Mouse (Mus musculus) E14TG2a.4 (cell line): ENCODE measurements at regions not wholly inside any gene's neighbourhood (a gene's known extent, or its start where the extent isn't known, plus 50 kb on each side); places are given as distances from the start of the nearest gene placed in this dataset.

ENCODE experiments used
- H3K27me3 ChIP-seq: 2 replicates; pipeline ENCODE4 v1.6.1; 2014; ENCODE audit warnings: low read length, control low read depth; ENCODE audit not compliant: insufficient read depth
- H3K36me3 ChIP-seq: 2 replicates; pipeline ENCODE4 v1.6.1; 2014; ENCODE audit warnings: low read length, control low read depth; ENCODE audit not compliant: insufficient read depth
- H3K4me1 ChIP-seq: replicated peaks from 2 replicates; pipeline ENCODE4 v1.6.1; 2014; ENCODE audit warnings: low read depth, low read length, control low read depth
- H3K4me3 ChIP-seq: replicated peaks from 2 replicates; pipeline ENCODE4 v1.5.1; 2014; ENCODE audit warnings: mild to moderate bottlenecking, low read length
- H3K9me3 ChIP-seq: 2 replicates; pipeline ENCODE4 v1.6.1; 2014; ENCODE audit warnings: low read length, control low read depth
- CTCF ChIP-seq: conservative IDR thresholded peaks from 2 replicates; pipeline ENCODE4 v1.5.1; 2014; ENCODE audit warnings: low read length
- NANOG ChIP-seq: IDR thresholded peaks from 2 replicates; pipeline ENCODE4 v1.6.1; 2014; ENCODE audit warnings: borderline replicate concordance, low read length, mixed read lengths
- POU5F1 ChIP-seq: IDR thresholded peaks from 2 replicates; pipeline ENCODE4 v1.6.1; 2014; ENCODE audit warnings: low read length, borderline replicate concordance

DNA sequence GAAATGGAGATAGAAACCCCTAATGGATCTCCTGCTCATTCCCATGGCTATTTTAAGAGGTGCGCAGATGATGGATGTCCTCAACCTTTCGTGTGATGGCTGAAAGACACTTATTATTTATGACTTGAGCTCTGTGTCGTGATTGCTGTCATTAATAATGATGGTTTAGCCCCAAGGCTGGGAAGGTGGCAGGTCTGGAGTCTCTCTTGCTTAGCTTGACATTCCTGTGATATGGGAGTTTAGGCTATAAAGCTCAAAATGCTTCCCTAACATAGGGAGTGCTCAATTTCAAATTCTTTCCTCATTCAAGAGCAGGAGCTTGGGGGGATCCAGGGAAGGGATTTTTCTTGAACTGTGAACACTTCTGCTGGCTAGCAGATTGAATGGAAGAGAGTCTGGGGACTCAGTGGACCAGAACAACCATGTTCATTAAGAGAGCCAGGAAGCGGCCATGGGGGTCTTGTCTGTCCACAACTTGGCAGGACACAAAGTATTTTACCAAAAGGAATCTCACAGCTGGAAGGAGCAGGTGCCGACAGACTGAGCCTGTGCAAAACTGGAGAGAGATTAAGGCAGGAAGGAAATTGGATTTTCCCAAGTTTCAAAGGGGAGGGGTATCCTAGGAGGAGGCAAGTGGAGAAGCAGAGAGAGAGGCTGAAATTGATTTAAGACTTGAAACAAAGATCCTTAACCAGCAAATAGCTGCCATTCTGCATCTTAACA lies 359.5 kb downstream of the Tns1 start:
- TF ChIP-seq NANOG (no peak), POU5F1 (no peak), CTCF (no peak)
- no peaks in the 10 kb centered on the region for H3K9me3 ChIP-seq

DNA sequence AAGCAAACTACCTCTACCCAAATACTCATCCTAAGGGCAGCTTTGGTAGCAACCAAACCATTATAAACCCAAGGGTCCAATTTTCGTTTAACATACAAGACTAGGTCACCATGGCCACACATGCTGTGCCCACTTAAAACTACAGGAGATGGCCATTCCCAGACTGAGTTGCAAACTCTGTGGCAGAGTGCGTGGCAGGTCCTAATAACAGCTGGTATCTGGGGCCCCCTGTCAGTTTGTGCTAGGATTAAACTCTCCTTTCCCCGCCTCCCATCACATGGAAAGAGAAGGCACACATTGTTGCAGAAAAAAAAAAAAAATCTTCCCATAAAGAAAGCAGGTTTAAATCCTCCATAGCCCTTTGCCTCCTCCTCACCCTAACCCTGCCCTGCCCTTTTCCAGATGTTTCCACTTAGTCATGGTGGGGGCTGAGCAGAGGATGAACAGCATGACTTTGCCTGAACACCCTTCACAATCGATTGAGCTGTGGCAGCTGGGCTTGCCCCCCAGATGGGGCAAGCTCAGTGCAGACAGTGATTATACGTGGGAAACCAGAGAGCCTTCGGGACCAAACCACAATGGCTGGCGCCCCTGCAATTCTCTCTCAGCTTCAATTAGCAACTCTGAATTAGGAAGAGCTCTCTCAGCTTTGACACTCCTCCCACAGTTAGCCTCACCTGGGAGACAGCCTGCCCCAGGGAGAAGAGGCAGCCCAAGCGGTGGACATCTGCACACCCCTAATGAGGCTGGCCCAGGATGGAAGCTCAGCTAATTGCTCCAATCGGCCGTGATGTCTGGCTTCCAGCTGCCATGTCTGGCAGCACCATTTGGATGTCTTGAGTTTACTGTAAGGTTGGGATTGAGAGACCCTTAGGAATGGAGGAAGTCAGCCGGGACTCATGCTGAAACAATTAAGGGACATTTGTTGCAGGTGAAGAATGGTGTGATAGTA lies 365.9 kb downstream of the Tns1 start:
- Histone ChIP-seq H3K4me1 (no peaks in the 10 kb centered on the region), H3K4me3 (no peak overlapping the region), H3K27me3 (no peaks in the 10 kb centered on the region), H3K9me3 (no peaks in the 10 kb centered on the region), H3K36me3 (no peaks in the 10 kb centered on the region)
- no peak for TF ChIP-seq POU5F1
- TF ChIP-seq NANOG: no peak

More for the DNA sequence above, 359.5 kb downstream of the Tns1 start:
- H3K4me1 ChIP-seq: no peaks in the 10 kb centered on the region
- no peaks in the 10 kb centered on the region for H3K27me3 ChIP-seq
- H3K4me3 ChIP-seq: no peak overlapping the region
- H3K36me3 ChIP-seq: no peaks in the 10 kb centered on the region

DNA sequence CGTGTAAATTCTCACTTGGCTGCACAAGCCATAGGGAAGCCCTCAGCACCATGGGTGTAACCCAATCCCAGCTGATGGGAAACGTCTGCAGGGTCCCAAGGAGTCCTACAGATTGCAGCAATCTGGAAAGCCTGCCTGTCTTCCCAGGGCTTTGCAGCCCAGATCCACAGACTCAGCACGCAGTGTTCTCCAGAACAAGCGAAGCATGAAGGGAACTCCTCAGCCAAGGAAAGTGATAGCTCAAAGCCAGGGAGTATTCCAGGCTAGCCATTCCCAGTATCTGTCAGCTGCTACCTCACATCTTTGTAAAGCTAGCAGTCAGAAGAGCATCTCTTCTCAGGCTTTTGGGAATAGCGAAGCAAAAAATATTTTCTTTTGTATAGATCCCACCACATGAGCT lies 368.5 kb downstream of the Tns1 start:
- Histone ChIP-seq H3K27me3 (no peaks in the 10 kb centered on the region), H3K4me1 (no peaks in the 10 kb centered on the region), H3K4me3 (no peak overlapping the region), H3K36me3 (no peaks in the 10 kb centered on the region), H3K9me3 (no peaks in the 10 kb centered on the region)
- TF ChIP-seq POU5F1: no peak
- no peak for TF ChIP-seq NANOG

- TF ChIP-seq NANOG (no peak), POU5F1 (no peak), CTCF (no peak)
- Histone ChIP-seq H3K27me3 (no peaks in the 10 kb centered on the region), H3K36me3 (no peaks in the 10 kb centered on the region), H3K4me1 (no peaks in the 10 kb centered on the region), H3K4me3 (no peak overlapping the region), H3K9me3 (no peaks in the 10 kb centered on the region)
Measured at GRCm38 (mm10) chr1:73754928-73755327, 369.3 kb downstream of the Tns1 start.

DNA sequence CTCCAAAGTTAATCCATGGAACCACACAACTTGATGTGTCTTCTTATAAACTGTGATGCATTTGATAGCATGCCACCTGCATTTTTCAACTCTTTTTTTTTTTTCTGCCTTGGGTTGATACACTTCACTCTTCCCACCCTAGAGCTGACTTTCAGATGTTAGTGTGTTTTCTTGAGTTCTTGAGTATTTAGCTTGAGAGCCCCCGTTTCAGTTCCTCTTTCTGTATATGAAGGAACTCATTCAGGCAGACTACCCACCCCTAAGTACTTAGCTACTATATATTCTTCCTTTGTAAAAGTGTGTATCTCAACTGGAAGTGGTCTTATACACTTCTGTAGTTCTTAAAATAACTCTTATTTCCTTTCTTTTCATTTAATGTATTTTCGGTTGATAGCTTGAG lies 371.1 kb downstream of the Tns1 start:
- no peaks in the 10 kb centered on the region for H3K36me3 ChIP-seq
- H3K4me3 ChIP-seq: no peak overlapping the region
- no peaks in the 10 kb centered on the region for H3K27me3 ChIP-seq
- TF ChIP-seq CTCF (no peak), POU5F1 (no peak), NANOG (no peak)
- no peaks in the 10 kb centered on the region for H3K9me3 ChIP-seq
- no peaks in the 10 kb centered on the region for H3K4me1 ChIP-seq

DNA sequence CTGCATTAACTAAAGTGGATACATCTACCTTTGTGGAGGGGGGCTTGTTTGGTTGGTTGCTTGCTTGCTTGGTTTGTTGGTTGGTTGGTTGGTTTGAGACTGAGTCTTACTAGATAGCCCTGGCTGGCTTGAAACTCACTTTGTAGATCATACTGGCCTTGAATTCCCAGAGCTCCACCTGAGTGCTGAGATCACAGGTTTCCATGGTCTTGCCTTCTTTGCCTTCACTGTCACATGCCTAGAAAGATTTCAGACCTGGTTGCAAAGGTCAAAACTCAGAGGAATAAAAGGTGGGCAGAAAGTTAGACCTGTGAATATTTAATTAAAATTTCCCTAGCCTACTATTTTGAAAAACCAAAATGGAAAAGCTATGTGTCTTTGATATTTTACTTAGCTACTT lies 375.5 kb downstream of the Tns1 start:
- Histone ChIP-seq H3K27me3 (no peaks in the 10 kb centered on the region), H3K9me3 (no peaks in the 10 kb centered on the region), H3K4me1 (peaks cover 4% of the 10 kb centered on the region; the same call in 1 of the 2 replicates), H3K4me3 (no peak overlapping the region), H3K36me3 (no peaks in the 10 kb centered on the region)
- no peak for TF ChIP-seq POU5F1
- no peak for TF ChIP-seq NANOG
- no peak for TF ChIP-seq CTCF

DNA sequence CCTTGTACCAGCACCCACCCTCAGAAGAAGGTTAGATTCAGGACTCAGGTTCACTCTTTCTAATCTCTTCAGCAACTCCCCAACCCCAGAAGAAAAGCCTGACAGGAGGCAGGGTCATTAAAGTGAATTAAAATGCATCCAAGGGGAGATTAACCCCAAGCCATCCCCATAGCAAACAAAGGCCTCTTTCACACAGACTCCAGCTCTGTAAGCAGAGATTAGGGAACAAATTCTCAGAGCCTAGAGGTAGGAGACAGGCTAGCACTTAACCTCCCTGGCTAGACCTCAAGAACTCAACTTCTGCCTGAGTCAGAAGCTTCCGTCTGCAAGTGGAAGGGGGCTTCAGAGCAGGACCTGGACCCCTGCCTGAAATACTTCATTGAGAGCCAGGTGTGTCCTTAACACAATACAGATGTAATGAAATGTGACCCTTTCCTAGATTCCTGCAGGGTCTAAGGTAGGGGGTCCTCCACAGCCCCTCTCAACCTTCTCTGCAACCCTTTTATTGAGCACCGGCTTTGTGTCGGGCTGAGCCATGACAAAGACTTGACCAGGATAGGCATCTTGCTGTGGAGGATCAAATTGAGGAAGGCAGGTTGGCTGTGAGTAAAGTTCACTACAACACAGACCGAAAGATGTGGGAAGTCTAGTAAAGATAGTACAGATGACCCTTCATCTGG lies 379.6 kb downstream of the Tns1 start:
- no peaks in the 10 kb centered on the region for H3K36me3 ChIP-seq
- no peak overlapping the region for H3K4me3 ChIP-seq
- no peaks in the 10 kb centered on the region for H3K9me3 ChIP-seq
- H3K27me3 ChIP-seq: no peaks in the 10 kb centered on the region
- H3K4me1 ChIP-seq: peaks cover 4% of the 10 kb centered on the region; the same call in 1 of the 2 replicates
- TF ChIP-seq CTCF (no peak), POU5F1 (no peak), NANOG (no peak)

DNA sequence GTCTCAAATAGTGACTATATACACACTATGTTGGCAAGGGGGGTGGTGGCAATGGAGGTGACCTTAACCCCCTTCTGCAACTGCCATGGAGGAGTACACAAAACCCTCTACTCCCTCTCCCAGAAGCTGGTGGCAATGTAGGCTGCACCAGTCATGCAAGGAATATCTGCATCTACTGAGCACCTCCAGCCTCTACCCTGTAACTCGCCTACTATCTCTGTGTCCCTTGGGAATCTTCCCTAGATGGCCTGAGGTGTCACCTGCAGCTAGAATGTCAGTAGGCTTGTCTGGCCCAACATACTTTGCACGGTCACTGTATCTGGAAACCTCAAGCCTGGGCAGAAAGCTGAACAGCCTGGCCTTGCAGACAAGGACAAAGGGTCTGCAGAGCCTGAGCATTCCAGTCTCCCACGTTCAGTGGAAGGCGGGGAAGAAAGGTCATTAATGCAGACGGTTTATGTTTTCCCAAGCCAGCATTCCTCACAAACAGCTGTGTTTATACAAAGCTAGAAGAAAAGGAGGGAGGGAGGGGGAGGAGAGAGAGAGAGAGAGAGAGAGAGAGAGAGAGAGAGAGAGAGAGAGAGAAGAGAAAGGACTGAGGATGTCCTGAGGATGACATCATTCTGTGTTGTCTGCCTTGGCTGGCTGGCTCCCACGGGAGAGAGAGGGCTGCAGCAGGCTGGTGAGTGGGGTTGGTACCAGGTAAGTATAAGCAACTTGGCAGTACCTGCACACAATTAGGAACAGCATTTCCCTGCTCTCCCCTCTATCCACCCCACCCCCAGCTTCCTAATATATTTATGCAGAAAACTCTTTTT lies 380.3 kb downstream of the Tns1 start:
- Histone ChIP-seq H3K4me1 (peaks cover 4% of the 10 kb centered on the region; the same call in 1 of the 2 replicates), H3K9me3 (no peaks in the 10 kb centered on the region), H3K36me3 (no peaks in the 10 kb centered on the region), H3K4me3 (no peak overlapping the region), H3K27me3 (no peaks in the 10 kb centered on the region)
- TF ChIP-seq CTCF: no peak
